Mouse (Mus musculus): ENCODE results near the gene Fahd1. TPM values are rescaled to one million over a fixed set of nuclear protein-coding genes. Genes with fewer than 3 reads are reported as not detected.

The Fahd1 gene
- polyA plus RNA-seq, 1 experiment = 11.2 TPM

GRCm38 (mm10) chr17:24886932-24887271 lies 36.7 kb upstream of the Fahd1 start:
- 0 out of 2 replicates have a peak, but pooled peaks cover 3% of the 10 kb centered on the region for H3K36me3 ChIP-seq (ENCODE audit: control insufficient read depth, insufficient read depth, low read length, poor library complexity, severe bottlenecking)

GRCm38 (mm10) chr17:24886134-24886931 lies 36.2 kb upstream of the Fahd1 start, which contains the start of the genes Nubp2 and Spsb3:
Gene Nubp2 (minus strand): TSS chr17:24886349.
Gene Spsb3 (plus strand): TSS chr17:24886643.
- H3K27ac ChIP-seq (ENCODE audit: insufficient read depth, low read length) = no peak within 1 kb of the TSS
- TF ChIP-seq CTCF (IDR thresholded peaks at IDR 0.05; ENCODE audit: low read depth, low read length) (no peak), POLR2A (IDR thresholded peaks at IDR 0.05; ENCODE audit: insufficient read depth, low read length) (peak; percentile 65)
- no peaks in the 10 kb centered on the region for H3K27me3 ChIP-seq (ENCODE audit: control insufficient read depth, insufficient read depth, low read length, poor library complexity, severe bottlenecking)
- H3K36me3 ChIP-seq (ENCODE audit: control insufficient read depth, insufficient read depth, low read length, poor library complexity, severe bottlenecking) = 0 out of 2 replicates have a peak, but pooled peaks cover 3% of the 10 kb centered on the region
- no peaks in the 10 kb centered on the region for H3K4me1 ChIP-seq (ENCODE audit: control insufficient read depth, insufficient read depth, low read length)
- H3K9ac ChIP-seq (ENCODE audit: low read depth, poor library complexity, severe bottlenecking) = peak within 1 kb of the TSS; percentile 85
- H3K4me3 ChIP-seq (ENCODE audit: low read depth, low read length) = peak within 1 kb of the TSS; percentile 99
- H3K9me3 ChIP-seq (replicated peaks; ENCODE audit: control insufficient read depth, insufficient read depth, low read length, poor library complexity, severe bottlenecking) = no peaks in the 10 kb centered on the region

More at GRCm38 (mm10) chr17:24886932-24887271, 36.7 kb upstream of the Fahd1 start:
- Histone ChIP-seq H3K4me3 (ENCODE audit: low read depth, low read length) (peak overlapping the region; percentile 91), H3K27me3 (ENCODE audit: control insufficient read depth, insufficient read depth, low read length, poor library complexity, severe bottlenecking) (no peaks in the 10 kb centered on the region), H3K4me1 (ENCODE audit: control insufficient read depth, insufficient read depth, low read length) (no peaks in the 10 kb centered on the region), H3K27ac (ENCODE audit: insufficient read depth, low read length) (no peak overlapping the region), H3K9me3 (replicated peaks; ENCODE audit: control insufficient read depth, insufficient read depth, low read length, poor library complexity, severe bottlenecking) (no peaks in the 10 kb centered on the region), H3K9ac (ENCODE audit: low read depth, poor library complexity, severe bottlenecking) (peak overlapping the region; percentile 85)
- no peak for TF ChIP-seq POLR2A (IDR thresholded peaks at IDR 0.05; ENCODE audit: insufficient read depth, low read length)
- no peak for TF ChIP-seq EP300 (IDR thresholded peaks at IDR 0.05; ENCODE audit: insufficient read depth, low read depth, low read length)
- no peak for TF ChIP-seq CTCF (IDR thresholded peaks at IDR 0.05; ENCODE audit: low read depth, low read length)

DNA sequence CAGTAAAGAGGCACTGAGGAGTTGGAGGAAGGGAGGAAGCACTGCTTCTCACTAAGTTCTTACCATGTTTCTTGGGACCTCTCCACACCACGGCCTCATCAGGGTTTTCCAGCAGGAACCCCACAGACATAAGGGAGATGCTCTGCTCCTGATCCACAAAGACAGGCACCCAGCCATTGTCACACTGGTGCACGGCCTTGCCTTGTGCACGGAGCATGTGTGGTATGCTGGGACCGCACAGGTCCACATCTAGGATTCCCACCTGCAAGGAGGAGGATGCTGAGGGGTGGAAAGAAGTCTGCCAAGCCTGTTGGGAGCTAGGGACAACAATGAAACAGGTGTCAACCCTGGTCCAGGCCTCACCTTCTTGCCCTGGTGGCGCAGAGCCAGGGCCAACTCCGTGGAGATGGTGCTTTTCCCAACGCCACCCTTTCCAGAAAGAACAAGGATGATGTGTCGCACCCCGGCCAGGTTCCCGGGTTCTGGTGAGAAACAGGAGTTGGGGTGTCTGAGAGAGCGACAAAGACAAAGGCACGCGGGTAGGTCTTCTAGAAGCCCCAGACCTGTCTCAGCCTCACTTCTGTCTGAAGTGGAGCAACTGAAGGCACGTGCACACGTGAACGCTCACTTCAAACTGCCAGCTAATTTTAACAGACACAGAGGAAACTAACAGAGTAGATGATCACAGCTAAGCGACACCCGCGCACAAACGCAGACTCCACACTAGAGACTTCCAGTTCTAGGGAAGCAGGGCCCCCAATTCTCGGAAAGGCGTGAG lies 35.4 kb upstream of the Fahd1 start:
- Histone ChIP-seq H3K27me3 (ENCODE audit: control insufficient read depth, insufficient read depth, low read length, poor library complexity, severe bottlenecking) (no peaks in the 10 kb centered on the region), H3K27ac (ENCODE audit: insufficient read depth, low read length) (no peak overlapping the region), H3K4me1 (ENCODE audit: control insufficient read depth, insufficient read depth, low read length) (no peaks in the 10 kb centered on the region), H3K36me3 (ENCODE audit: control insufficient read depth, insufficient read depth, low read length, poor library complexity, severe bottlenecking) (0 out of 2 replicates have a peak, but pooled peaks cover 3% of the 10 kb centered on the region), H3K9me3 (replicated peaks; ENCODE audit: control insufficient read depth, insufficient read depth, low read length, poor library complexity, severe bottlenecking) (no peaks in the 10 kb centered on the region), H3K4me3 (ENCODE audit: low read depth, low read length) (peak overlapping the region; percentile 99), H3K9ac (ENCODE audit: low read depth, poor library complexity, severe bottlenecking) (peak overlapping the region; percentile 50)
- TF ChIP-seq POLR2A (IDR thresholded peaks at IDR 0.05; ENCODE audit: insufficient read depth, low read length) (no peak), CTCF (IDR thresholded peaks at IDR 0.05; ENCODE audit: low read depth, low read length) (no peak)

DNA sequence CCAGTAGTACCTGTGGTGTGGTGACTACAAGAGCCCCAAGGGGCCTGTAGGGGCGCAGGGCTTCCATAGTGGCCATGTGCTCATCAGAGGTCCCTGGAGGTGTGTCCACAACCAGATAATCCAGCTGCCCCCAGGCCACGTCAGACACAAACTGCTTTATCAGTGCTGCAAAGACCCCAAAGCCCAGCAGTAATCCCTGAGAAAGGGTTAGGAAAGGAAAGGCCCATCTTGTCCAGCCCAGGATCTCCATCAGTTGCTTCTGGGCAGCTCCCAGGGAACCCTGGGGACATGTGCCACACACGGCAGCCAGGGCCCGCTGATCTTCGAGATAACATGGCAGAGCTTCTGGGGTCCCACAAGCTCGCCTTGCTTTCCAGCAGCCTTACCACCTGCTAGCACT lies 34.2 kb upstream of the Fahd1 start:
- TF ChIP-seq POLR2A (IDR thresholded peaks at IDR 0.05; ENCODE audit: insufficient read depth, low read length) = no peak
- TF ChIP-seq CTCF (IDR thresholded peaks at IDR 0.05; ENCODE audit: low read depth, low read length) = no peak
- TF ChIP-seq EP300 (IDR thresholded peaks at IDR 0.05; ENCODE audit: insufficient read depth, low read depth, low read length) = no peak
- no peaks in the 10 kb centered on the region for H3K9me3 ChIP-seq (replicated peaks; ENCODE audit: control insufficient read depth, insufficient read depth, low read length, poor library complexity, severe bottlenecking)
- no peak overlapping the region for H3K4me3 ChIP-seq (ENCODE audit: low read depth, low read length)
- no peak overlapping the region for H3K9ac ChIP-seq (ENCODE audit: low read depth, poor library complexity, severe bottlenecking)
- no peak overlapping the region for H3K27ac ChIP-seq (ENCODE audit: insufficient read depth, low read length)
- no peaks in the 10 kb centered on the region for H3K4me1 ChIP-seq (ENCODE audit: control insufficient read depth, insufficient read depth, low read length)
- 0 out of 2 replicates have a peak, but pooled peaks cover 3% of the 10 kb centered on the region for H3K36me3 ChIP-seq (ENCODE audit: control insufficient read depth, insufficient read depth, low read length, poor library complexity, severe bottlenecking)
- H3K27me3 ChIP-seq (ENCODE audit: control insufficient read depth, insufficient read depth, low read length, poor library complexity, severe bottlenecking) = no peaks in the 10 kb centered on the region

- TF ChIP-seq POLR2A (IDR thresholded peaks at IDR 0.05; ENCODE audit: insufficient read depth, low read length) (no peak), CTCF (IDR thresholded peaks at IDR 0.05; ENCODE audit: low read depth, low read length) (peak; percentile 72)
- Histone ChIP-seq H3K27ac (ENCODE audit: insufficient read depth, low read length) (no peak overlapping the region), H3K4me3 (ENCODE audit: low read depth, low read length) (peak overlapping the region; percentile 5), H3K27me3 (ENCODE audit: control insufficient read depth, insufficient read depth, low read length, poor library complexity, severe bottlenecking) (no peaks in the 10 kb centered on the region), H3K4me1 (ENCODE audit: control insufficient read depth, insufficient read depth, low read length) (no peaks in the 10 kb centered on the region), H3K36me3 (ENCODE audit: control insufficient read depth, insufficient read depth, low read length, poor library complexity, severe bottlenecking) (0 out of 2 replicates have a peak, but pooled peaks cover 3% of the 10 kb centered on the region), H3K9me3 (replicated peaks; ENCODE audit: control insufficient read depth, insufficient read depth, low read length, poor library complexity, severe bottlenecking) (no peaks in the 10 kb centered on the region), H3K9ac (ENCODE audit: low read depth, poor library complexity, severe bottlenecking) (no peak overlapping the region)
These were observed 31.7 kb upstream of the Fahd1 start for GRCm38 (mm10) chr17:24881738-24882440.

Measured in ES-Bruce4 (cell line).